30 mouse cellular contexts compared by ENCODE assay signal in the genomic region with DNA sequence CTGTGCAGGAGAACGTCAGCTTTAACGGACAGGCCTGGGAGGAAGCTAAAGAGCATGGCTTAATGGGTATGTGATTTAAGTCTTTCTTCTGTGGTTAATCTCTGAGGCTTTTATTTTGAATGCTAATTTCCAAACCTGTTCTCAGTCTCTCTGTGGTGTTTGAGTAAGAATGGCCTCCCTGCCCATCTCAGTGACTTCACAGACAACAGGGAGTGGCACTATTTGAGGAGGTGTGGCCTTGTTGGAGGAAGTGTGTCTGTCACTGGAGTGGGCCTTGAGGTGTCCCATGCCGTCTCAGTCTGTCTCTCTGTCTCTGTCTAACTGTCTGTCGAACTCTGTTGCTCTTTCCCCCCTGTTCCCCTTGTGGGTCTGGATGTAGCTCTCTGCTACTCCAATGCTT. TPM values are rescaled to one million over a fixed set of nuclear protein-coding genes. Genes with fewer than 3 reads are reported as not detected.
A peak's percentile ranks its signal among the peaks of the same experiment; 100 is the strongest.
DNase-seq lines count a peak whose midpoint lies in the region; ATAC-seq and TF ChIP-seq lines count a peak whose summit lies in the region.
"Had no signal": no experiment of that assay in that cellular context is flagged by ENCODE, and none has a peak within 500 bp of the region (broad histone marks: within the 10 kb centered on the region; RNA-seq: fewer than 3 reads in every experiment).

No protein-coding gene starts in this region.

- DNase-seq in 416B (ENCODE audit: low read depth) (peak; percentile 42), ES-CJ7 (ENCODE audit: low read depth, low spot score) (peak; percentile 85)
- no peak for DNase-seq in embryo, embryonic 10.5 days (ENCODE audit: low spot score)
- no peak for DNase-seq in layer of hippocampus, adult 2 months (ENCODE audit: low spot score in 2 of 2)
- no peak for DNase-seq in urinary bladder, postnatal 4 days (ENCODE audit: low spot score in 2 of 2)
- DNase-seq: adrenal gland, postnatal 14 days; cerebellum, adult 2 months; cerebellum, postnatal 25 days; embryo, embryonic 11 days; heart, adult 11 months; heart, postnatal 10 days; kidney, postnatal 4 days; layer of hippocampus, adult 9-11 months; lung, postnatal 4 days; right cerebral cortex, adult 18-20 months; thymus, adult 2 months had no signal

- no peak overlapping the region for H3K4me3 ChIP-seq in layer of hippocampus, adult 2 months
- H3K4me3 ChIP-seq: embryonic facial prominence, embryonic 13.5 days; forebrain, embryonic 15.5 days; heart, embryonic 12.5 days; left cerebral cortex, adult 2 months; limb, embryonic 10.5 days; midbrain, embryonic 10.5 days; stomach, embryonic 15.5 days had no signal

- no peak overlapping the region for H3K27ac ChIP-seq in layer of hippocampus, adult 2 months
- H3K27ac ChIP-seq: embryonic facial prominence, embryonic 13.5 days; forebrain, embryonic 15.5 days; hindbrain, postnatal 0 days; left cerebral cortex, adult 2 months; limb, embryonic 10.5 days; midbrain, embryonic 10.5 days; stomach, embryonic 15.5 days had no signal

- no peak for TF ChIP-seq CTCF in layer of hippocampus, adult 2 months (conservative IDR thresholded peaks at IDR 0.05)

- ATAC-seq in granulocyte monocyte progenitor cell, adult 5-6 weeks (replicated peaks; ENCODE audit: poor library complexity, severe bottlenecking): peak; percentile 38
- peak; percentile 13; the same call in 1 of the 2 replicates for ATAC-seq in megakaryocyte, adult 5-6 weeks (ENCODE audit: poor library complexity, severe bottlenecking)
- ATAC-seq: forebrain, embryonic 15.5 days; hindbrain, postnatal 0 days; intestine, embryonic 16.5 days; midbrain, embryonic 16.5 days had no signal

RNA-seq across cellular contexts. Expression of a gene that starts 2.4 kb away (rescaled TPM):
- total RNA-seq in granulocyte monocyte progenitor cell, adult 5-6 weeks (2014; fragmentation: Nextera tagmentation): 11.1 and 12.6 TPM in 2 replicates
- total RNA-seq in granulocyte monocyte progenitor cell, adult 5-6 weeks (2017): 14.1 and 17.6 TPM in 2 replicates
- total RNA-seq in megakaryocyte, adult 5-6 weeks (2015): 7.3 and 8.1 TPM in 2 replicates
- 19.7 and 22.0 TPM in 2 replicates for total RNA-seq in megakaryocyte, adult 5-6 weeks (2017)
- 1 to 10 TPM in 1 of 2 experiments, under 1 TPM in 1; 0.87 to 1.3 TPM for total RNA-seq in layer of hippocampus, adult 2 months (2021)

RNA-seq across cellular contexts. Expression of a gene that starts 2.5 kb away (rescaled TPM):
- total RNA-seq in granulocyte monocyte progenitor cell, adult 5-6 weeks (2014; fragmentation: Nextera tagmentation): 4.0 and 21.4 TPM in 2 replicates
- total RNA-seq in granulocyte monocyte progenitor cell, adult 5-6 weeks (2017): 9.3 and 12.5 TPM in 2 replicates
- total RNA-seq in megakaryocyte, adult 5-6 weeks (2015): 20.0 and 24.7 TPM in 2 replicates
- 9.9 and 11.8 TPM in 2 replicates for total RNA-seq in megakaryocyte, adult 5-6 weeks (2017)
- total RNA-seq in layer of hippocampus, adult 2 months (2021): 10 to 100 TPM; 38.4 to 48.7 TPM

RNA-seq across cellular contexts. Expression of a gene that starts 28.7 kb away (rescaled TPM):
- not detected in 2 replicates for total RNA-seq in granulocyte monocyte progenitor cell, adult 5-6 weeks (2014; fragmentation: Nextera tagmentation)
- total RNA-seq in granulocyte monocyte progenitor cell, adult 5-6 weeks (2017): not detected in 2 replicates
- total RNA-seq in megakaryocyte, adult 5-6 weeks (2015): not detected in 2 replicates
- total RNA-seq in megakaryocyte, adult 5-6 weeks (2017): not detected in 2 replicates
- not detected for total RNA-seq in layer of hippocampus, adult 2 months (2021)
- total RNA-seq: adrenal gland, postnatal 14 days; gastrocnemius, adult 8-10 months; heart, postnatal 10 days; hindbrain, postnatal 0 days; left cerebral cortex, adult 2 months; liver, adult 2 months had no signal

RNA-seq across cellular contexts. Expression of a gene that starts 32.5 kb away (rescaled TPM):
- not detected in 2 replicates for total RNA-seq in granulocyte monocyte progenitor cell, adult 5-6 weeks (2014; fragmentation: Nextera tagmentation)
- not detected in 2 replicates for total RNA-seq in granulocyte monocyte progenitor cell, adult 5-6 weeks (2017)
- 5.2 and 11.7 TPM in 2 replicates for total RNA-seq in megakaryocyte, adult 5-6 weeks (2015)
- 1.8 and 3.4 TPM in 2 replicates for total RNA-seq in megakaryocyte, adult 5-6 weeks (2017)
- total RNA-seq in layer of hippocampus, adult 2 months (2021): 1 to 10 TPM in 1 of 2 experiments, under 1 TPM in 1; 0.98 to 1.7 TPM
- total RNA-seq: gastrocnemius, adult 8-10 months had no signal

RNA-seq across cellular contexts. Expression of a gene that starts 39.2 kb away (rescaled TPM):
- 25.1 and 29.5 TPM in 2 replicates for total RNA-seq in granulocyte monocyte progenitor cell, adult 5-6 weeks (2014; fragmentation: Nextera tagmentation)
- 27.0 and 32.6 TPM in 2 replicates for total RNA-seq in granulocyte monocyte progenitor cell, adult 5-6 weeks (2017)
- total RNA-seq in megakaryocyte, adult 5-6 weeks (2015): 52.7 and 55.5 TPM in 2 replicates
- 45.4 and 57.0 TPM in 2 replicates for total RNA-seq in megakaryocyte, adult 5-6 weeks (2017)
- 10 to 100 TPM; 16.9 to 18.9 TPM for total RNA-seq in layer of hippocampus, adult 2 months (2021)

Comparison
In these comparisons a context has a peak if more than half of its experiments do, and no peak if none do; other contexts are left out.
1. DNase-seq: peak in 416B (single experiment) and ES-CJ7 (single experiment); none in embryo, embryonic 10.5 days (single experiment), layer of hippocampus, adult 2 months (0 of 2) and urinary bladder, postnatal 4 days (0 of 2).